Mouse (Mus musculus) small intestine, adult 2 months (tissue): ENCODE data around the gene Utp15. TPM values are rescaled to one million over a fixed set of nuclear protein-coding genes. Genes with fewer than 3 reads are reported as not detected.

ENCODE experiments used
- H3K27ac ChIP-seq: fragments of 200-500 bp; 2 replicates; pipeline ENCODE4 v1.5.1; 2012; ENCODE audit warnings: low read depth, low read length, control low read depth, inconsistent platforms; ENCODE audit not compliant: insufficient read depth
- H3K27me3 ChIP-seq: fragments of 200-500 bp; 2 replicates; pipeline ENCODE4 v1.6.1; 2012; ENCODE audit warnings: mild to moderate bottlenecking, moderate library complexity, low read length, inconsistent platforms; ENCODE audit not compliant: control insufficient read depth, insufficient read depth
- H3K36me3 ChIP-seq: fragments of 200-500 bp; 2 replicates; pipeline ENCODE4 v1.6.1; 2012; ENCODE audit warnings: mild to moderate bottlenecking, low read length, control low read depth, inconsistent platforms; ENCODE audit not compliant: control insufficient read depth, insufficient read depth
- H3K4me1 ChIP-seq: fragments of 200-500 bp; 2 replicates; pipeline ENCODE4 v1.6.1; 2012; ENCODE audit warnings: low read length, inconsistent platforms, mixed read lengths; ENCODE audit not compliant: control insufficient read depth, insufficient read depth, insufficient read length
- H3K4me3 ChIP-seq: fragments of 200-500 bp; 2 replicates; pipeline ENCODE4 v1.5.1; 2012; ENCODE audit warnings: low read depth, mild to moderate bottlenecking, control low read depth, inconsistent platforms, low read length, moderate library complexity
- CTCF ChIP-seq: fragments of 200-500 bp; IDR thresholded peaks from 2 replicates; pipeline ENCODE4 v1.5.1; 2012; ENCODE audit warnings: low read depth, mild to moderate bottlenecking, control low read depth, inconsistent platforms, low read length, moderate library complexity, mixed read lengths; ENCODE audit not compliant: insufficient replicate concordance, insufficient read length; ENCODE audit errors: extremely low read depth
- POLR2A ChIP-seq: fragments of 200-500 bp; IDR thresholded peaks from 2 replicates; pipeline ENCODE4 v1.6.1; 2012; ENCODE audit warnings: low read depth, mild to moderate bottlenecking, control low read depth, inconsistent platforms, low read length, moderate library complexity
- WGBS: fragments of 180-500 bp; shearing (Covaris S2); methylation state at CpG from one replicate; pipeline ENCODE4 v1.1.7; 2018; 5-methylcytosine and 5-hydroxymethylcytosine counted together
- polyA plus RNA-seq: library from polyadenylated mRNA; depleted of rRNA; stranded (reverse); fragments of >200 nt; gene quantifications from 2 replicates; pipeline ENCODE4 v1.2.3, GENCODE M21; 2012; rRNA removed

Utp15 gene
- 0.65 and 1.3 TPM in 2 replicates for polyA plus RNA-seq

GRCm38 (mm10) chr13:98262636-98263457, at the start of gene Utp15, which contains the start of gene Ankra2:
TSS of gene Utp15 (minus strand) at chr13:98263041.
TSS of gene Ankra2 (plus strand) at chr13:98263074.
- Histone ChIP-seq H3K4me1 (no peaks in the 10 kb centered on the region), H3K36me3 (peaks cover 18% of the 10 kb centered on the region), H3K4me3 (peak within 1 kb of the TSS; percentile 96), H3K27ac (peak within 1 kb of the TSS; percentile 91), H3K27me3 (no peaks in the 10 kb centered on the region)
- WGBS, result under 1% methylated on average over 71 of the region's 71 CpGs
- TF ChIP-seq CTCF (no peak), POLR2A (peak; percentile 73)

- no peak overlapping the region for H3K4me3 ChIP-seq
- peaks cover 3% of the 10 kb centered on the region; the same call in 1 of the 2 replicates for H3K4me1 ChIP-seq
- no peaks in the 10 kb centered on the region for H3K27me3 ChIP-seq
- TF ChIP-seq CTCF (no peak), POLR2A (no peak)
- peak overlapping the region; percentile 56 for H3K27ac ChIP-seq
- 44% methylated on average over 5 of the region's 5 CpGs for WGBS
- peaks cover 45% of the 10 kb centered on the region for H3K36me3 ChIP-seq
Observed at GRCm38 (mm10) chr13:98311597-98311996, 48.8 kb upstream of the Utp15 start.

- Histone ChIP-seq H3K4me3 (no peak overlapping the region), H3K36me3 (peaks cover 42% of the 10 kb centered on the region), H3K27ac (no peak overlapping the region), H3K4me1 (peaks cover 3% of the 10 kb centered on the region; the same call in 1 of the 2 replicates), H3K27me3 (no peaks in the 10 kb centered on the region)
- 74% methylated on average over 4 of the region's 4 CpGs for WGBS
- TF ChIP-seq CTCF, result no peak
- TF ChIP-seq POLR2A, result no peak
Observed at GRCm38 (mm10) chr13:98308724-98309123, 45.9 kb upstream of the Utp15 start.

- Histone ChIP-seq H3K4me1 (peaks cover 3% of the 10 kb centered on the region; the same call in 1 of the 2 replicates), H3K4me3 (no peak overlapping the region), H3K36me3 (peaks cover 36% of the 10 kb centered on the region), H3K27me3 (no peaks in the 10 kb centered on the region), H3K27ac (no peak overlapping the region)
- TF ChIP-seq POLR2A (no peak), CTCF (no peak)
- 86% methylated on average over 5 of the region's 5 CpGs for WGBS
Observed at GRCm38 (mm10) chr13:98308004-98308403, 45.2 kb upstream of the Utp15 start.

- WGBS, result 41% methylated on average over 14 of the region's 14 CpGs
- H3K4me3 ChIP-seq, result no peak overlapping the region
- TF ChIP-seq CTCF (no peak), POLR2A (no peak)
- H3K36me3 ChIP-seq, result peaks cover 28% of the 10 kb centered on the region
- no peaks in the 10 kb centered on the region for H3K27me3 ChIP-seq
- H3K4me1 ChIP-seq, result peaks cover 2% of the 10 kb centered on the region; the same call in 1 of the 2 replicates
- no peak overlapping the region for H3K27ac ChIP-seq
Observed at GRCm38 (mm10) chr13:98306852-98307475, 44.1 kb upstream of the Utp15 start.

- 44% methylated on average over 5 of the region's 5 CpGs for WGBS
Observed at GRCm38 (mm10) chr13:98306393-98306792, 43.6 kb upstream of the Utp15 start.

GRCm38 (mm10) chr13:98305257-98305656, 42.4 kb upstream of the Utp15 start:
- TF ChIP-seq POLR2A (no peak), CTCF (no peak)
- no peak overlapping the region for H3K27ac ChIP-seq
- peaks cover 12% of the 10 kb centered on the region for H3K36me3 ChIP-seq

More at GRCm38 (mm10) chr13:98306393-98306792, 43.6 kb upstream of the Utp15 start:
- no peak overlapping the region for H3K4me3 ChIP-seq
- H3K27ac ChIP-seq, result no peak overlapping the region
- H3K36me3 ChIP-seq, result peaks cover 23% of the 10 kb centered on the region
- H3K4me1 ChIP-seq, result no peaks in the 10 kb centered on the region; the same call in 1 of the 2 replicates
- TF ChIP-seq POLR2A (no peak), CTCF (no peak)
- no peaks in the 10 kb centered on the region for H3K27me3 ChIP-seq

More at GRCm38 (mm10) chr13:98305257-98305656, 42.4 kb upstream of the Utp15 start:
- WGBS, result 89% methylated on average over 9 of the region's 9 CpGs
- Histone ChIP-seq H3K4me1 (no peaks in the 10 kb centered on the region), H3K27me3 (no peaks in the 10 kb centered on the region), H3K4me3 (no peak overlapping the region)
